ENCODE assay signal across 9 mouse cellular contexts in genomic region chr15:80679515-80680215, GRCm38 (mm10). TPM values are rescaled to one million over a fixed set of nuclear protein-coding genes. Genes with fewer than 3 reads are reported as not detected.
A peak's percentile ranks its signal among the peaks of the same experiment; 100 is the strongest.
DNase-seq lines count a peak whose midpoint lies in the region; ATAC-seq and TF ChIP-seq lines count a peak whose summit lies in the region.
"Had no signal": no experiment of that assay in that cellular context is flagged by ENCODE, and none has a peak within 500 bp of the region (broad histone marks: within the 10 kb centered on the region; RNA-seq: fewer than 3 reads in every experiment).

No protein-coding gene starts in this region.

- no peak for TF ChIP-seq EP300 in heart, postnatal 0 days (IDR thresholded peaks at IDR 0.05; ENCODE audit: low read depth)

- DNase-seq in left cerebral cortex, postnatal 10 days (ENCODE audit: extremely low spot score in 1 of 2, low spot score in 2 of 2), result peak; percentile 64 to 79
- no peak for DNase-seq in left cerebral cortex, adult 2 months (ENCODE audit: extremely low spot score in 1 of 2, low spot score in 2 of 2)
- DNase-seq in cerebellum, postnatal 10 days, result peak; percentile 71 to 81
- DNase-seq in heart, postnatal 0 days (ENCODE audit: low spot score), result peak; percentile 64
- peak; percentile 75 for DNase-seq in layer of hippocampus, adult 9-11 months
- DNase-seq in right cerebral cortex, postnatal 4 days, result peak; percentile 65
- DNase-seq in gastrocnemius, adult 18-20 months (ENCODE audit: low spot score), result no peak
- DNase-seq in gastrocnemius, adult 8-10 months (ENCODE audit: low spot score in 2 of 2), result no peak

- no peak overlapping the region for H3K4me3 ChIP-seq in left cerebral cortex, adult 2 months
- no peak overlapping the region for H3K4me3 ChIP-seq in heart, postnatal 0 days (ENCODE audit: low read depth, low read length)

- peak; percentile 73 for ATAC-seq in heart, postnatal 0 days (ENCODE audit: insufficient read depth, low read depth)
- ATAC-seq: Patski had no signal

- peaks cover 27% of the 10 kb centered on the region for H3K4me1 ChIP-seq in heart, postnatal 0 days (ENCODE audit: control insufficient read depth, insufficient read depth)

- no peak overlapping the region for H3K4me2 ChIP-seq in heart, postnatal 0 days (ENCODE audit: low read depth, low read length)

- WGBS in heart, postnatal 0 days, result 28% methylated on average over 8 of the region's 8 CpGs

- 0 out of 2 replicates have a peak, but pooled peaks cover 4% of the 10 kb centered on the region for H3K27me3 ChIP-seq in heart, postnatal 0 days (ENCODE audit: control insufficient read depth, insufficient read depth, low read length)

- H3K27ac ChIP-seq in left cerebral cortex, adult 2 months, result no peak overlapping the region
- peak overlapping the region; percentile 57 for H3K27ac ChIP-seq in heart, postnatal 0 days (ENCODE audit: low read depth)

- 0 out of 2 replicates have a peak overlapping the region, but pooled peaks have one; percentile 16 for H3K9ac ChIP-seq in heart, postnatal 0 days (replicated peaks; ENCODE audit: low read depth, low read length)

- H3K9me3 ChIP-seq in heart, postnatal 0 days (replicated peaks; ENCODE audit: control insufficient read depth, low read length), result no peaks in the 10 kb centered on the region

- TF ChIP-seq CTCF in left cerebral cortex, adult 2 months (IDR thresholded peaks at IDR 0.05), result no peak
- no peak for TF ChIP-seq CTCF in heart, postnatal 0 days (IDR thresholded peaks at IDR 0.05; ENCODE audit: low read depth)

- intact Hi-C loops in left cerebral cortex, postnatal 10 days (cut with DNase I), result no loop called here
- intact Hi-C loops in left cerebral cortex, adult 2 months (cut with DNase I), result no loop called here

- H3K36me3 ChIP-seq in heart, postnatal 0 days (replicated peaks; ENCODE audit: control insufficient read depth, insufficient read depth, low read length), result no peaks in the 10 kb centered on the region

RNA-seq across cellular contexts. Expression of gene Fam83f, which starts 8.0 kb away (rescaled TPM):
- total RNA-seq in left cerebral cortex, postnatal 10 days (2021), result under 1 TPM; 0.54 to 0.57 TPM
- total RNA-seq in left cerebral cortex, adult 2 months (2021), result under 1 TPM; 0.26 to 0.54 TPM
- 0.27 and 0.95 TPM in 2 replicates for total RNA-seq in heart, postnatal 0 days (2014; rRNA removed; ENCODE audit: low replicate concordance)
- polyA plus RNA-seq in heart, postnatal 0 days (2015; fragmentation: Nextera tagmentation; extraction: Ambion mirVana), result 0.12 and 0.14 TPM in 2 replicates
- under 1 TPM; 0.09 to 0.17 TPM for total RNA-seq in gastrocnemius, adult 18-20 months (2021)
- under 1 TPM in 3 of 4 experiments, not detected in 1; 0.13 to 0.18 (median 0.17) TPM for total RNA-seq in gastrocnemius, adult 8-10 months (2022)
- polyA plus RNA-seq: Patski had no signal

RNA-seq across cellular contexts. Expression of gene Tnrc6b, which starts 31.4 kb away (rescaled TPM):
- 100 to 1,000 TPM; 127 to 130 TPM for total RNA-seq in left cerebral cortex, postnatal 10 days (2021)
- 100 to 1,000 TPM; 118 to 120 TPM for total RNA-seq in left cerebral cortex, adult 2 months (2021)
- total RNA-seq in heart, postnatal 0 days (2014; rRNA removed; ENCODE audit: low replicate concordance), result 26.4 and 33.5 TPM in 2 replicates
- polyA plus RNA-seq in heart, postnatal 0 days (2015; fragmentation: Nextera tagmentation; extraction: Ambion mirVana), result 15.2 and 16.1 TPM in 2 replicates
- 10 to 100 TPM; 43.7 to 48.2 TPM for total RNA-seq in gastrocnemius, adult 18-20 months (2021)
- 10 to 100 TPM; 46.5 to 53.7 (median 48.9) TPM for total RNA-seq in gastrocnemius, adult 8-10 months (2022)

Comparison
In these comparisons a context has a peak if more than half of its experiments do, and no peak if none do; other contexts are left out.
1. DNase-seq: peak in left cerebral cortex, postnatal 10 days (2 of 2), cerebellum, postnatal 10 days (2 of 2), heart, postnatal 0 days (single experiment), layer of hippocampus, adult 9-11 months (single experiment) and right cerebral cortex, postnatal 4 days (single experiment); none in left cerebral cortex, adult 2 months (0 of 2), gastrocnemius, adult 18-20 months (single experiment) and gastrocnemius, adult 8-10 months (0 of 2).